Mouse (Mus musculus) spleen, adult 2 months (tissue): Measurements from ENCODE around the gene Orc3.

Experiments
- CTCF ChIP-seq: fragments of 200-500 bp; IDR thresholded peaks from 2 replicates; pipeline ENCODE4 v1.5.1; 2011; ENCODE audit warnings: mild to moderate bottlenecking, inconsistent platforms; ENCODE audit not compliant: insufficient read depth, insufficient read length, insufficient replicate concordance; ENCODE audit errors: extremely low read depth
- POLR2A ChIP-seq: fragments of 200-500 bp; IDR thresholded peaks from 2 replicates; pipeline ENCODE4 v1.6.1; 2011; ENCODE audit warnings: low read depth, low read length, inconsistent platforms

GRCm38 (mm10) chr4:34582476-34582875 is 32.3 kb downstream of the Orc3 start:
- TF ChIP-seq CTCF: no peak
- no peak for TF ChIP-seq POLR2A
